ENCODE assay signal across 16 mouse cellular contexts in genomic region chr1:36723146-36724056, GRCm38 (mm10). TPM values are rescaled to one million over a fixed set of nuclear protein-coding genes. Genes with fewer than 3 reads are reported as not detected.
DNase-seq lines count a peak whose midpoint lies in the region; ATAC-seq lines count a peak whose summit lies in the region.
"Had no signal": no experiment of that assay in that cellular context is flagged by ENCODE, and none has a peak within 500 bp of the region (broad histone marks: within the 10 kb centered on the region; RNA-seq: fewer than 3 reads in every experiment).

No protein-coding gene starts in this region.

- H3K4me2 ChIP-seq in lung, embryonic 16.5 days (ENCODE audit: low read depth, low read length): no peak overlapping the region
- H3K4me2 ChIP-seq in limb, embryonic 12.5 days: peak overlapping the region; percentile 33
- H3K4me2 ChIP-seq: heart, embryonic 12.5 days; hindbrain, embryonic 12.5 days had no signal

- H3K9me3 ChIP-seq in lung, embryonic 16.5 days (ENCODE audit: control insufficient read depth, low read length): no peaks in the 10 kb centered on the region
- H3K9me3 ChIP-seq in limb, embryonic 12.5 days: no peaks in the 10 kb centered on the region
- H3K9me3 ChIP-seq: heart, embryonic 12.5 days; hindbrain, embryonic 12.5 days had no signal

- no peaks in the 10 kb centered on the region for H3K27me3 ChIP-seq in lung, embryonic 16.5 days (ENCODE audit: control insufficient read depth, insufficient read depth, low read depth, low read length)
- no peaks in the 10 kb centered on the region for H3K27me3 ChIP-seq in limb, embryonic 12.5 days
- H3K27me3 ChIP-seq: heart, embryonic 12.5 days; hindbrain, embryonic 12.5 days had no signal

- no peak overlapping the region for H3K27ac ChIP-seq in lung, embryonic 16.5 days (ENCODE audit: low read length)
- H3K27ac ChIP-seq in limb, embryonic 12.5 days: peak overlapping the region; percentile 90
- H3K27ac ChIP-seq: gastrocnemius, adult 2 months; hindbrain, embryonic 12.5 days; stomach, postnatal 0 days had no signal

- peak; percentile 60 for ATAC-seq in lung, embryonic 16.5 days (ENCODE audit: low read depth)
- ATAC-seq in limb, embryonic 12.5 days (ENCODE audit: insufficient number of reproducible peaks, insufficient read depth, low FRiP score, low TSS enrichment, low read depth): peak; percentile 85

- no peaks in the 10 kb centered on the region for H3K36me3 ChIP-seq in lung, embryonic 16.5 days (ENCODE audit: control insufficient read depth, insufficient read depth, low read length)
- no peaks in the 10 kb centered on the region for H3K36me3 ChIP-seq in limb, embryonic 12.5 days
- H3K36me3 ChIP-seq: heart, embryonic 12.5 days; hindbrain, embryonic 12.5 days had no signal

- H3K4me1 ChIP-seq in lung, embryonic 16.5 days (replicated peaks; ENCODE audit: control insufficient read depth, insufficient read depth, low read length): peaks cover 4% of the 10 kb centered on the region
- peaks cover 34% of the 10 kb centered on the region for H3K4me1 ChIP-seq in limb, embryonic 12.5 days (replicated peaks)
- H3K4me1 ChIP-seq: heart, embryonic 12.5 days; hindbrain, embryonic 12.5 days had no signal

- WGBS in lung, embryonic 16.5 days: 55% methylated on average over 16 of the region's 16 CpGs
- WGBS in limb, embryonic 12.5 days: 29% methylated on average over 16 of the region's 16 CpGs

- DNase-seq in lung, adult 18-20 months: no peak
- peak; percentile 37 for DNase-seq in embryo, embryonic 11 days
- DNase-seq in thymus, postnatal 25 days: peak; percentile 22
- no peak for DNase-seq in urinary bladder, postnatal 10 days (ENCODE audit: low spot score)
- no peak for DNase-seq in layer of hippocampus, adult 9-10 months (ENCODE audit: low spot score)
- no peak for DNase-seq in adrenal gland, postnatal 4 days (ENCODE audit: low spot score in 2 of 2)
- DNase-seq: cerebellum, adult 9-10 months; gastrocnemius, adult 2 months; kidney, postnatal 4 days; lung, adult 2 months; midbrain, embryonic 14.5 days had no signal

- H3K4me3 ChIP-seq in lung, embryonic 16.5 days (ENCODE audit: low read length): no peak overlapping the region
- H3K4me3 ChIP-seq in limb, embryonic 12.5 days (replicated peaks): no peak overlapping the region
- H3K4me3 ChIP-seq: gastrocnemius, adult 2 months; heart, embryonic 12.5 days; hindbrain, embryonic 12.5 days had no signal

- no peak overlapping the region for H3K9ac ChIP-seq in lung, embryonic 16.5 days (ENCODE audit: low read length)
- H3K9ac ChIP-seq in limb, embryonic 12.5 days (replicated peaks): no peak overlapping the region
- H3K9ac ChIP-seq: heart, embryonic 12.5 days; hindbrain, embryonic 12.5 days had no signal

RNA-seq across cellular contexts. Expression of gene Actr1b, which starts 9.2 kb away (rescaled TPM):
- polyA plus RNA-seq in lung, embryonic 16.5 days (2015; fragmentation: Nextera tagmentation; extraction: Ambion mirVana): 90.0 and 93.1 TPM in 2 replicates
- polyA plus RNA-seq in limb, embryonic 12.5 days (2016; fragmentation: Nextera tagmentation; extraction: Ambion mirVana): 114 and 120 TPM in 2 replicates
- 100 to 1,000 TPM; 133 to 143 TPM for total RNA-seq in adrenal gland, postnatal 4 days (2021)

RNA-seq across cellular contexts. Expression of gene 4933424G06Rik, which starts 13.5 kb away (rescaled TPM):
- not detected in 2 replicates for polyA plus RNA-seq in lung, embryonic 16.5 days (2015; fragmentation: Nextera tagmentation; extraction: Ambion mirVana)
- polyA plus RNA-seq in limb, embryonic 12.5 days (2016; fragmentation: Nextera tagmentation; extraction: Ambion mirVana): 0.21 TPM in 1 of 2 replicates, not detected in the other
- total RNA-seq in adrenal gland, postnatal 4 days (2021): not detected
- polyA plus RNA-seq: heart, embryonic 12.5 days; hindbrain, embryonic 12.5 days; lung, adult 2 months had no signal

RNA-seq across cellular contexts. Expression of gene Cox5b, which starts 32.2 kb away (rescaled TPM):
- polyA plus RNA-seq in lung, embryonic 16.5 days (2015; fragmentation: Nextera tagmentation; extraction: Ambion mirVana): 514 and 543 TPM in 2 replicates
- polyA plus RNA-seq in limb, embryonic 12.5 days (2016; fragmentation: Nextera tagmentation; extraction: Ambion mirVana): 454 and 462 TPM in 2 replicates
- total RNA-seq in adrenal gland, postnatal 4 days (2021): 100 to 1,000 TPM; 707 to 717 TPM

RNA-seq across cellular contexts. Expression of gene Zap70, which starts 38.2 kb away (rescaled TPM):
- 1.5 and 1.9 TPM in 2 replicates for polyA plus RNA-seq in lung, embryonic 16.5 days (2015; fragmentation: Nextera tagmentation; extraction: Ambion mirVana)
- polyA plus RNA-seq in limb, embryonic 12.5 days (2016; fragmentation: Nextera tagmentation; extraction: Ambion mirVana): 0.40 and 0.90 TPM in 2 replicates
- total RNA-seq in adrenal gland, postnatal 4 days (2021): under 1 TPM; 0.28 to 0.40 TPM

RNA-seq across cellular contexts. Expression of gene Fam178b, which starts 40.4 kb away (rescaled TPM):
- 4.4 and 5.5 TPM in 2 replicates for polyA plus RNA-seq in lung, embryonic 16.5 days (2015; fragmentation: Nextera tagmentation; extraction: Ambion mirVana)
- 0.26 and 0.82 TPM in 2 replicates for polyA plus RNA-seq in limb, embryonic 12.5 days (2016; fragmentation: Nextera tagmentation; extraction: Ambion mirVana)
- 1 to 10 TPM; 1.0 to 1.2 TPM for total RNA-seq in adrenal gland, postnatal 4 days (2021)

Comparison
In these comparisons a context has a peak if more than half of its experiments do, and no peak if none do; other contexts are left out.
1. DNase-seq: peak in embryo, embryonic 11 days (single experiment) and thymus, postnatal 25 days (single experiment); none in lung, adult 18-20 months (0 of 2), urinary bladder, postnatal 10 days (single experiment), layer of hippocampus, adult 9-10 months (single experiment) and adrenal gland, postnatal 4 days (0 of 2).